Mouse (Mus musculus): ENCODE results near the gene Gbp2b. TPM values are rescaled to one million over a fixed set of nuclear protein-coding genes. Genes with fewer than 3 reads are reported as not detected.

Gene Gbp2b
- polyA plus RNA-seq, 2 experiments: not detected

GRCm38 (mm10) chr3:142570738-142571137, 23.9 kb upstream of the Gbp2b start:
- DNase-seq (ENCODE audit: low spot score) (no peak), ATAC-seq (ENCODE audit: low FRiP score, low read depth) (no peak)
- H3K9ac ChIP-seq (ENCODE audit: low read depth, low read length, severe bottlenecking): no peak overlapping the region
- no peak overlapping the region for H3K4me2 ChIP-seq (replicated peaks; ENCODE audit: low read depth, low read length, severe bottlenecking)
- no peaks in the 10 kb centered on the region for H3K27me3 ChIP-seq (ENCODE audit: control insufficient read depth, insufficient read depth, low read length)
- WGBS: 89% methylated on average over 4 of the region's 4 CpGs
- H3K4me3 ChIP-seq (replicated peaks; ENCODE audit: low read length): no peak overlapping the region
- H3K27ac ChIP-seq (replicated peaks; ENCODE audit: low read depth, low read length): no peak overlapping the region
- no peaks in the 10 kb centered on the region for H3K4me1 ChIP-seq (ENCODE audit: control insufficient read depth, insufficient read depth, low read length)
- H3K36me3 ChIP-seq (ENCODE audit: control insufficient read depth, insufficient read depth, low read length): no peaks in the 10 kb centered on the region
- TF ChIP-seq POLR2A (IDR thresholded peaks at IDR 0.05; ENCODE audit: borderline replicate concordance, extremely low read depth, insufficient read depth, insufficient read length): no peak
- no peaks in the 10 kb centered on the region for H3K9me3 ChIP-seq (ENCODE audit: control insufficient read depth, low read length)

- DNase-seq (ENCODE audit: low spot score) (no peak), ATAC-seq (ENCODE audit: low FRiP score, low read depth) (no peak)
- H3K9ac ChIP-seq (ENCODE audit: low read depth, low read length, severe bottlenecking): no peak overlapping the region
- no peak for TF ChIP-seq POLR2A (IDR thresholded peaks at IDR 0.05; ENCODE audit: borderline replicate concordance, extremely low read depth, insufficient read depth, insufficient read length)
- H3K4me2 ChIP-seq (replicated peaks; ENCODE audit: low read depth, low read length, severe bottlenecking): no peak overlapping the region
- H3K4me1 ChIP-seq (ENCODE audit: control insufficient read depth, insufficient read depth, low read length): no peaks in the 10 kb centered on the region
- H3K36me3 ChIP-seq (ENCODE audit: control insufficient read depth, insufficient read depth, low read length): no peaks in the 10 kb centered on the region
- H3K27ac ChIP-seq (replicated peaks; ENCODE audit: low read depth, low read length): no peak overlapping the region
- H3K4me3 ChIP-seq (replicated peaks; ENCODE audit: low read length): no peak overlapping the region
- no peaks in the 10 kb centered on the region for H3K9me3 ChIP-seq (ENCODE audit: control insufficient read depth, low read length)
- no peaks in the 10 kb centered on the region for H3K27me3 ChIP-seq (ENCODE audit: control insufficient read depth, insufficient read depth, low read length)
- 83% methylated on average over 3 of the region's 3 CpGs for WGBS
These were observed 17.5 kb upstream of the Gbp2b start for GRCm38 (mm10) chr3:142577108-142577507.

GRCm38 (mm10) chr3:142578342-142578741, 16.3 kb upstream of the Gbp2b start:
- H3K9me3 ChIP-seq (ENCODE audit: control insufficient read depth, low read length): no peaks in the 10 kb centered on the region
- ATAC-seq (ENCODE audit: low FRiP score, low read depth) (no peak), DNase-seq (ENCODE audit: low spot score) (no peak)
- H3K4me2 ChIP-seq (replicated peaks; ENCODE audit: low read depth, low read length, severe bottlenecking): no peak overlapping the region
- H3K4me1 ChIP-seq (ENCODE audit: control insufficient read depth, insufficient read depth, low read length): no peaks in the 10 kb centered on the region
- H3K36me3 ChIP-seq (ENCODE audit: control insufficient read depth, insufficient read depth, low read length): no peaks in the 10 kb centered on the region
- H3K9ac ChIP-seq (ENCODE audit: low read depth, low read length, severe bottlenecking): no peak overlapping the region
- WGBS: 83% methylated on average over 4 of the region's 4 CpGs
- no peak overlapping the region for H3K4me3 ChIP-seq (replicated peaks; ENCODE audit: low read length)
- no peak for TF ChIP-seq POLR2A (IDR thresholded peaks at IDR 0.05; ENCODE audit: borderline replicate concordance, extremely low read depth, insufficient read depth, insufficient read length)
- no peak overlapping the region for H3K27ac ChIP-seq (replicated peaks; ENCODE audit: low read depth, low read length)
- no peaks in the 10 kb centered on the region for H3K27me3 ChIP-seq (ENCODE audit: control insufficient read depth, insufficient read depth, low read length)

- DNase-seq (ENCODE audit: low spot score) (no peak), ATAC-seq (ENCODE audit: low FRiP score, low read depth) (no peak)
- Histone ChIP-seq H3K9me3 (ENCODE audit: control insufficient read depth, low read length) (no peaks in the 10 kb centered on the region), H3K27ac (replicated peaks; ENCODE audit: low read depth, low read length) (no peak overlapping the region), H3K4me2 (replicated peaks; ENCODE audit: low read depth, low read length, severe bottlenecking) (no peak overlapping the region), H3K4me3 (replicated peaks; ENCODE audit: low read length) (no peak overlapping the region), H3K36me3 (ENCODE audit: control insufficient read depth, insufficient read depth, low read length) (no peaks in the 10 kb centered on the region), H3K27me3 (ENCODE audit: control insufficient read depth, insufficient read depth, low read length) (no peaks in the 10 kb centered on the region), H3K9ac (ENCODE audit: low read depth, low read length, severe bottlenecking) (no peak overlapping the region), H3K4me1 (ENCODE audit: control insufficient read depth, insufficient read depth, low read length) (no peaks in the 10 kb centered on the region)
- WGBS: 87% methylated on average over 4 of the region's 4 CpGs
- TF ChIP-seq POLR2A (IDR thresholded peaks at IDR 0.05; ENCODE audit: borderline replicate concordance, extremely low read depth, insufficient read depth, insufficient read length): no peak
These were observed 11.6 kb upstream of the Gbp2b start for GRCm38 (mm10) chr3:142583067-142583466.

GRCm38 (mm10) chr3:142587386-142587785, 7.3 kb upstream of the Gbp2b start:
- no peaks in the 10 kb centered on the region for H3K27me3 ChIP-seq (ENCODE audit: control insufficient read depth, insufficient read depth, low read length)
- no peak overlapping the region for H3K27ac ChIP-seq (replicated peaks; ENCODE audit: low read depth, low read length)
- no peaks in the 10 kb centered on the region for H3K9me3 ChIP-seq (ENCODE audit: control insufficient read depth, low read length)
- H3K4me2 ChIP-seq (replicated peaks; ENCODE audit: low read depth, low read length, severe bottlenecking): no peak overlapping the region
- ATAC-seq (ENCODE audit: low FRiP score, low read depth): no peak
- no peak for TF ChIP-seq POLR2A (IDR thresholded peaks at IDR 0.05; ENCODE audit: borderline replicate concordance, extremely low read depth, insufficient read depth, insufficient read length)
- H3K36me3 ChIP-seq (ENCODE audit: control insufficient read depth, insufficient read depth, low read length): no peaks in the 10 kb centered on the region
- H3K4me3 ChIP-seq (replicated peaks; ENCODE audit: low read length): no peak overlapping the region
- no peaks in the 10 kb centered on the region for H3K4me1 ChIP-seq (ENCODE audit: control insufficient read depth, insufficient read depth, low read length)
- no peak overlapping the region for H3K9ac ChIP-seq (ENCODE audit: low read depth, low read length, severe bottlenecking)
- no peak for DNase-seq (ENCODE audit: low spot score)

- ATAC-seq (ENCODE audit: low FRiP score, low read depth): no peak
- Histone ChIP-seq H3K4me1 (ENCODE audit: control insufficient read depth, insufficient read depth, low read length) (no peaks in the 10 kb centered on the region), H3K9ac (ENCODE audit: low read depth, low read length, severe bottlenecking) (no peak overlapping the region), H3K36me3 (ENCODE audit: control insufficient read depth, insufficient read depth, low read length) (no peaks in the 10 kb centered on the region), H3K27ac (replicated peaks; ENCODE audit: low read depth, low read length) (no peak overlapping the region), H3K4me2 (replicated peaks; ENCODE audit: low read depth, low read length, severe bottlenecking) (no peak overlapping the region), H3K4me3 (replicated peaks; ENCODE audit: low read length) (no peak overlapping the region), H3K27me3 (ENCODE audit: control insufficient read depth, insufficient read depth, low read length) (no peaks in the 10 kb centered on the region), H3K9me3 (ENCODE audit: control insufficient read depth, low read length) (no peaks in the 10 kb centered on the region)
- TF ChIP-seq POLR2A (IDR thresholded peaks at IDR 0.05; ENCODE audit: borderline replicate concordance, extremely low read depth, insufficient read depth, insufficient read length): no peak
- DNase-seq (ENCODE audit: low spot score): no peak
- 57% methylated on average over 2 of the region's 2 CpGs for WGBS
These were observed 5.8 kb upstream of the Gbp2b start for GRCm38 (mm10) chr3:142588888-142589287.

All from limb, embryonic 14.5 days (tissue).